Mouse (Mus musculus) megakaryocyte, embryonic 14.5 days (primary cell): Measurements from ENCODE around the gene Rptor. TPM values are rescaled to one million over a fixed set of nuclear protein-coding genes. Genes with fewer than 3 reads are reported as not detected.

ENCODE experiments used
- H3K27me3 ChIP-seq: replicated peaks from 2 replicates; pipeline ENCODE3; 2012; ENCODE audit warnings: inconsistent platforms
- H3K36me3 ChIP-seq: replicated peaks from 2 replicates; pipeline ENCODE3; 2012; ENCODE audit warnings: low read length, inconsistent platforms, mixed read lengths
- H3K4me1 ChIP-seq: 2 replicates; pipeline ENCODE4 v1.6.1; 2012; ENCODE audit warnings: inconsistent platforms
- H3K4me3 ChIP-seq: replicated peaks from 2 replicates; pipeline ENCODE3; 2012; ENCODE audit warnings: moderate library complexity, mild to moderate bottlenecking, inconsistent platforms
- H3K9me3 ChIP-seq: 2 replicates; pipeline ENCODE4 v1.6.1; 2012; ENCODE audit warnings: inconsistent platforms
- FLI1 ChIP-seq: IDR thresholded peaks from 2 replicates; pipeline ENCODE4 v1.6.1; 2012; ENCODE audit warnings: low read length, inconsistent platforms, mixed read lengths
- GATA1 ChIP-seq: IDR thresholded peaks from 3 replicates; pipeline ENCODE4 v1.6.1; 2012; ENCODE audit warnings: mixed read lengths, low read length, inconsistent platforms, borderline replicate concordance
- polyA plus RNA-seq: library from polyadenylated mRNA; stranded (reverse); fragments of >175 nt; gene quantifications from 2 replicates; pipeline ENCODE4 v1.2.3, GENCODE M21; 2012; ENCODE audit warnings: low replicate concordance; ENCODE audit not compliant: insufficient read depth

Rptor gene
- polyA plus RNA-seq, 1 experiment = 20.2 TPM

DNA sequence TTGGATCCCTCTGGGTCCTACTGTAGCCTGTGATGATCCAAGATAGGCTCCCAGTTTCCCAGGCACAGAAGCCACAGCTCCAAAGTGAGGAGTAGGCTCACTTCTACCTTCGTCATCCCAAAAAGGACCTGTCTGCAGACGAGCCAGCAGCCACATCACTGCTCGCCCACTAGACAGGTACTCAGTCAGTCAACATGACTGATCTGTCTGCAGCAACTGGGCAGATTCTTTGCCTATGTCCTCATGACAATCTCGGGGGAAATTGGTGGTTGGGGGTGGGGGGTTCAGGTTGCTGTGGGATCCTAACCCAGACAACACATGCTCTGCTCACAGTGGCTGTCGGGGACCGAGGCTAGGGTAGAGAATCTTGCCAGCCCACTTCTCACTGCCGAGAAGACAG, 194.1 kb downstream of the Rptor start:
- H3K4me3 ChIP-seq = no peak overlapping the region
- H3K9me3 ChIP-seq = no peaks in the 10 kb centered on the region
- peaks cover 29% of the 10 kb centered on the region for H3K27me3 ChIP-seq
- H3K4me1 ChIP-seq = peaks cover 73% of the 10 kb centered on the region
- peaks cover 22% of the 10 kb centered on the region for H3K36me3 ChIP-seq
- no peak for TF ChIP-seq GATA1
- no peak for TF ChIP-seq FLI1

DNA sequence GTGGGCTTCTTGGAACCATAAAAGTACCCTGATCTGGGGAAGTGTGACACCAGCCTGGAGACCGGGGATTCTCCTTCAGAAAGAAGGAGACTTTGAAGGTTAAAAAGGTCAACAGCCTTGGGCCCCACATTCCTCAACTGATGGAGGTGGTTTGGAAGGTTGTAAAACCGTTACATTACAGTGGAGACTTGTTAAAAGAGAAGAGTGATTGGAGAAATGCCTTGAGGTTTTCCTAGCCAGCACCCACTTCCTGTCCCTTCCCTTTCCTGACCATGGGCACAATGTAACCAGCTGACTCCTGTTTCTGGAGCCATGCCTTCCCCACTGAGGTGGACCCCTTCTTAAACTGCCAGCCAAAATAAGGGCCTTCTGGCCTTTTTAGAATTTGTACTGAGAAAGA, 196.8 kb downstream of the Rptor start:
- Histone ChIP-seq H3K4me3 (no peak overlapping the region), H3K4me1 (peaks cover 70% of the 10 kb centered on the region), H3K36me3 (peaks cover 35% of the 10 kb centered on the region), H3K27me3 (peaks cover 32% of the 10 kb centered on the region), H3K9me3 (no peaks in the 10 kb centered on the region)
- TF ChIP-seq GATA1 (no peak), FLI1 (0 out of 2 replicates have a peak, but pooled peaks have one; percentile 27)

DNA sequence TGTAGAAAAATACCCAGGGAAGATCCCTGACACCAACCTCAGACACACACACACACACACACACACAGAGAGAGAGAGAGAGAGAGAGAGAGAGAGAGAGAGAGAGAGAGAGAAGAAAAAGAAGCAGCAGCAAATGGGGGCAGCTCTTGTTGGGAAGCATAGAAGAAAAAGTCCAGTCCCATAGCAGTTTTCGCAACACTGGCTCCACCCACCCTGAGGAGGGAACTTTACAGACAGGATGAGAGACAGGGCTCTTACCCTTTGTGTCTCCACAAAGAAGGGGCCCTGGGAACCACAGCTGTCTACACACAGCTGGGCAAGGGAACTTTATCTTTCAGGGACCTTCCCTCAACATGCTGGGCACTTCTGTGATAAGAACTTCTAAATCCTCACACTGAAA, 199.2 kb downstream of the Rptor start:
- Histone ChIP-seq H3K9me3 (no peaks in the 10 kb centered on the region), H3K4me1 (peaks cover 68% of the 10 kb centered on the region), H3K27me3 (peaks cover 20% of the 10 kb centered on the region), H3K4me3 (no peak overlapping the region), H3K36me3 (peaks cover 58% of the 10 kb centered on the region)
- TF ChIP-seq GATA1 (no peak), FLI1 (no peak)

DNA sequence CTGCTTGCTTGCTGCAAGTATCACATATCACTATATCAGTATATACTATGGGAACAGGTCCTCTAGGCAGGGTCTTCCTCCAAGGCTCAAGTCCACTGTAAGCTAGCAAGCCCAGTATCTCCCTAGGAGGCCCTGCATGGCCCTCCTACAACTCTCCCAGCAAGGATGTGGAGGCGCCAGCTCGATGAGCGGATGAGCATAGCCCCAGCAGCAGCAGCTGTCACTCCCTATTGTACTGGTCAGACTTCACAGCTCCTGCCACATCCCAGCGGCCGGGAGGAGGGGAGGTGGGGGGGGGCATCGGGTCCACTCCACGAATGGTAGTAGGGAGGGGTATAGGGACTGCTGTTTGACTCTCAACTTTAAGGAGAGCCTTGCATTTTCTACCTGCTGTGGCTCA, 200.2 kb downstream of the Rptor start:
- H3K4me3 ChIP-seq = no peak overlapping the region
- H3K9me3 ChIP-seq = no peaks in the 10 kb centered on the region
- peaks cover 62% of the 10 kb centered on the region for H3K36me3 ChIP-seq
- no peak for TF ChIP-seq GATA1
- no peak for TF ChIP-seq FLI1
- H3K4me1 ChIP-seq = peaks cover 78% of the 10 kb centered on the region
- H3K27me3 ChIP-seq = peaks cover 14% of the 10 kb centered on the region

DNA sequence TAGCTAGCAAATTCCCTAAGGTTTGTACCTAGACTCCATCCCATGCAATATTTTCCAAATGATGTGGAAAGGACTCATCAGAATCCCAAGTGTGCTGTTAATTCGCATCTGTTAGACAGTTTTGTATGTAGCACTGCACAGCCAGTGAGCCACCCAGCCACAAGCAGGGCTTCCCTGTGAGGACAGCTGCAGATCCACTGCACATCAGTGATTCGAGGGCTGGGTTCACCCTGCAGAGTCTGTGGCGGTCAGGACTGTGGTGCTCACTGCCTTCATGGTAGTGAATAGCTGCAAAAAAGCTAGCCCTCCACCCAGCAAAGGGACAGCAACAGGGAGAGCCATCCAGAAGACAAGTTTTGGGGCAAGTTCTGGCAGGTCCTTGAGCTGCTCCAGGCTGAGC, 201.7 kb downstream of the Rptor start:
- Histone ChIP-seq H3K9me3 (no peaks in the 10 kb centered on the region), H3K36me3 (peaks cover 60% of the 10 kb centered on the region), H3K4me3 (no peak overlapping the region), H3K4me1 (peaks cover 78% of the 10 kb centered on the region), H3K27me3 (peaks cover 6% of the 10 kb centered on the region)
- no peak for TF ChIP-seq GATA1
- no peak for TF ChIP-seq FLI1

DNA sequence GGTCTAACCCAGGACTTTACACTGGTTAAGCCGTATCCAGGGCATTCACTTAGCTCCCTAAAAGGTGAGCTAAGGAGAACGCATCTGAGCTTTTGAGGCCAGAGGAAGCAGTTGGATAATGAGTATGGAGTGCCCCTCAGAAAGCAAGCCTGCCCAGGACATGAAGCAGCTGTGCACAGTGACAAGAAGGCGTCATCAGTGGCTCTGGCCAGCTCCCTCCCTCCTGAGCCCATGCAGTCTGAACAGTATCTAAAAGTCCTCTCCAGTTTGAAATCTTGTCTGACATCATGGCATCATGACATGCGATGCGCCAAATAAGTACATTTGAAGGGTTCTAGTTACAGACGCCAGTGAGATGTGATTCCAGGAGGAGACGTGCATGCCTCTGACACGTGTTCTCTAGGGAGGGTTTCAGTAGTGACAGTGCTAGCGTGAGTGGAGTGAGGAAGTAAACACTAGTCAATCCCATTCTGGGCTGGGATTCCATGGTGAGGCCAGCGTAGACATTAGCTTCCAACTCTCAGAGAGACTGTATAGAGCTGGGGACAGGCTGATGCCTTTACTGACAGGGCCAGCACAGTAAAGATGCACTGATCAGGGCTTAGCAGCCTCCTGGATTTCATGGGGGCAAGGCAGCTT, 202.5 kb downstream of the Rptor start:
- no peak overlapping the region for H3K4me3 ChIP-seq
- peaks cover 64% of the 10 kb centered on the region for H3K36me3 ChIP-seq
- peaks cover 79% of the 10 kb centered on the region for H3K4me1 ChIP-seq
- TF ChIP-seq FLI1 (no peak), GATA1 (no peak)
- H3K9me3 ChIP-seq = no peaks in the 10 kb centered on the region
- peaks cover 6% of the 10 kb centered on the region for H3K27me3 ChIP-seq

DNA sequence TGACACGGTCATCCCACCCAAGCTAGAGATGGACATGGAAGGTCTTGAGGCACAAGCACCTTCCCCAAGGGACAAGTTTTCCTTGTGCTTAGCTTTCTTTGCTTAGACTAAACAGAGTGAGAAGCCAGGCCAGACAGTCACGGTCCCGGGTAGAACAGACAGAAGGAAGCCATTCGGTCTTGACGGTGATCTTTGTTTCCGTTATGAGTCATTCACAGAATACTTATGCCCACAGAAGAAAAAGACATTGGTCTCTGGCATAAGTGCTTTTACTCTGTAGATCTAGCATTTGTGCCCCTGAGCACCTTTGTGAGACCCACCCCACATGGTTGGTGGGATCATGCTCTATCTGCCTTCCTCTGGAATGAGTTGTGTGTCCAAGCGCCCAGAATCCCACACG, 203.8 kb downstream of the Rptor start:
- TF ChIP-seq FLI1 (no peak), GATA1 (no peak)
- H3K4me1 ChIP-seq = peaks cover 80% of the 10 kb centered on the region
- H3K36me3 ChIP-seq = peaks cover 68% of the 10 kb centered on the region
- peaks cover 6% of the 10 kb centered on the region for H3K27me3 ChIP-seq
- H3K9me3 ChIP-seq = no peaks in the 10 kb centered on the region
- no peak overlapping the region for H3K4me3 ChIP-seq

DNA sequence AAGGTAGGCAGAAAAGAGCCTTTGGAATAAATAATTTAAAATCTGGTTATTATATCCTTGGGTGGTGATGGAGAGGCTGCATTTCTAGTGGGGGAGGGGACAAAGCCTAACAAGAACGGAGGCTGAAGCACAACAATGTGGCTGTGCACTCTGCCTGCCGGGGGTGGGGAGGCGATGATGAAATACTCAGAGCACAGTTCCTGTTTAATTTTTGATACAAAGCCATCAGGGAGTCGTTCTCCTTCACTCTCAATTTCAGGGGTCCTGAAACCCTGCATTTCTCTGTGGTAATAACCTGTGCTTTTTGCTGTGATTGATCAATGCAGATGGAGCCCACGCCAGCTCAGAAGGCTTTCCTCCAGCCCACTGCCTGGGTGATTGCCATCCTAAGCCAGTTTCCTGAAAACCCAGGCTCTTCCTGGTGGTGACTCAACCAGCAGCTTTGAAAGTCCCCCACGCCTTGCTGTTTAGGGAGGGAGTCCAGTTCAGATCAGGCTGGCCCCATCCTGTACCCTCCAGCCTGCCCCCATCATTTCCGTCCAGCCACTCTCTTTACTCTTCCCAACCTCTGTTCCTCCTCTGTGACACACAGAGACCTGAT, 204.8 kb downstream of the Rptor start:
- peaks cover 73% of the 10 kb centered on the region for H3K36me3 ChIP-seq

DNA sequence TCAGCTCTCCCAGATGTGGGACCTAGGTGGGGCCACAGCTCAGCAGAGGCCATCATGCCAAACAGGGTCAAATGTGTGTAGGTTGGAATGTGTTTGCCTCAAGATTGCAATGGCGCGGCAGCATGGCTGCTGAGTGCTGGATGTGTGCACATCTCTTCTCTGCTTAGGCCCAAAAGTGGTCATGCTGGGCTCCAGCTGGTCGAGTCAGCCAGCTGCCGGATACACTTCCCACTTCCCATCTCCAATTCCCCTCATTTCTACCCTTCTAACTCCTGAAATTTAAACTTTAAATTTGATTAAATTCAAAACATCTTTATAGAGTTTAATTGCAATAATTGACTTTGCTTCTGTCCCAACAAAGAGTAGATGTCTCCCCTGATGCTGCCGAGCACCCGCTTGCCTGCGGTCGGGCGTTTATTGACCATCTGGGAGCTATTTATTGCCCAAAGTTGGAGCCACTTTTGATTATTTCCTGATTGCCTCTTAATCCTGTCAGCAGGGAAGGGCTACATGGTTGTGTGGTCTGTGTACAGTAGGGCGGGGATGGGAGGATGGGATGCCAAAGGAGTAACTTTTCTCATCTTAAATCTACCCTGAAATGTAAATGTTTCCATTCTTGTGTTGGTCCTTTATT, 206.1 kb downstream of the Rptor start:
- H3K4me1 ChIP-seq = peaks cover 71% of the 10 kb centered on the region
- peaks cover 68% of the 10 kb centered on the region for H3K36me3 ChIP-seq
- H3K4me3 ChIP-seq = peak overlapping the region; percentile 23

More for the DNA sequence above, 204.8 kb downstream of the Rptor start:
- Histone ChIP-seq H3K4me1 (peaks cover 77% of the 10 kb centered on the region), H3K9me3 (0 out of 2 replicates have a peak, but pooled peaks cover 2% of the 10 kb centered on the region), H3K27me3 (peaks cover 6% of the 10 kb centered on the region), H3K4me3 (no peak overlapping the region)
- TF ChIP-seq FLI1 (no peak), GATA1 (no peak)

DNA sequence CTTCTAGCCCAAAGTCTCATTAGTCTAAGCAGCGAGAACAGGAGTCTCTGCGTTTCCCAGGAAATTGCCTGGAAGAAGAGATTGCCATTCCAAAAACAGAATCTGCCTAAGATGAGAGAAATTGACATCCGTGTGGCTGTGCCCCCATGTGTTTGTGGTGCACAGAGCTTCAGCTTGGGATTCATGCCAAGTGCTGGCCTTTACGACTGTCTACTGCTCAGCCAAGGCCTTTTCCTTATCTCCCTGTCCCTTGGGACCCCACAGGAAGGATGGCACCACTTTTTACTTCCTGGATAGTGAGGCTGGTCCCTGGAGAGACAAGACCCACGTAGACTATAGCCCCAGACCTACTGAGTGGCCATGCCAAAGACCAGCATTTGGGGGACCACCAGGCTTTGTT, 206.6 kb downstream of the Rptor start:
- TF ChIP-seq GATA1 = no peak
- no peak for TF ChIP-seq FLI1
- Histone ChIP-seq H3K36me3 (peaks cover 73% of the 10 kb centered on the region), H3K27me3 (peaks cover 5% of the 10 kb centered on the region), H3K4me3 (peak overlapping the region; percentile 4), H3K9me3 (0 out of 2 replicates have a peak, but pooled peaks cover 3% of the 10 kb centered on the region), H3K4me1 (peaks cover 75% of the 10 kb centered on the region)

More for the DNA sequence above, 206.1 kb downstream of the Rptor start:
- TF ChIP-seq FLI1 (no peak), GATA1 (no peak)
- Histone ChIP-seq H3K9me3 (0 out of 2 replicates have a peak, but pooled peaks cover 3% of the 10 kb centered on the region), H3K27me3 (peaks cover 3% of the 10 kb centered on the region)
